Mouse (Mus musculus): ENCODE measurements around the gene Ddit4. TPM values are rescaled to one million over a fixed set of nuclear protein-coding genes. Genes with fewer than 3 reads are reported as not detected.
A peak's percentile ranks its signal among the peaks of the same experiment; 100 is the strongest.

Ddit4 gene
- polyA plus RNA-seq, 1 experiment from 2014 or later, result 24.0 TPM

GRCm38 (mm10) chr10:59980815-59981244, 29.2 kb upstream of the Ddit4 start:
- no peak overlapping the region for H3K4me2 ChIP-seq (ENCODE audit: low read length)
- 0 out of 2 replicates have a peak overlapping the region, but pooled peaks have one; percentile 31 for H3K27ac ChIP-seq
- H3K36me3 ChIP-seq (ENCODE audit: insufficient read depth, low read length), result peaks cover 3% of the 10 kb centered on the region; the same call in 1 of the 2 replicates
- H3K27me3 ChIP-seq (ENCODE audit: insufficient read depth, low read length), result no peaks in the 10 kb centered on the region
- peaks cover 15% of the 10 kb centered on the region for H3K4me1 ChIP-seq (replicated peaks; ENCODE audit: insufficient read depth, low read length)
- no peak for TF ChIP-seq CTCF (IDR thresholded peaks at IDR 0.05; ENCODE audit: low read depth)
- DNase-seq (ENCODE audit: low spot score), result peak; percentile 17
- H3K9me3 ChIP-seq (replicated peaks; ENCODE audit: low read length), result no peaks in the 10 kb centered on the region
- WGBS, result 76% methylated on average over 6 of the region's 6 CpGs
- no peak overlapping the region for H3K4me3 ChIP-seq (replicated peaks; ENCODE audit: low read depth, low read length)
- ATAC-seq (replicated peaks; ENCODE audit: low FRiP score, low read depth), result no peak
- no peak overlapping the region for H3K9ac ChIP-seq (ENCODE audit: low read depth, low read length)

GRCm38 (mm10) chr10:59978873-59979743, 27.5 kb upstream of the Ddit4 start:
- H3K36me3 ChIP-seq (ENCODE audit: insufficient read depth, low read length), result no peaks in the 10 kb centered on the region
- H3K27me3 ChIP-seq (ENCODE audit: insufficient read depth, low read length), result no peaks in the 10 kb centered on the region
- H3K4me2 ChIP-seq (ENCODE audit: low read length), result no peak overlapping the region
- no peak overlapping the region for H3K4me3 ChIP-seq (replicated peaks; ENCODE audit: low read depth, low read length)
- 23% methylated on average over 11 of the region's 11 CpGs for WGBS
- DNase-seq (ENCODE audit: low spot score) (peak; percentile 92), ATAC-seq (replicated peaks; ENCODE audit: low FRiP score, low read depth) (no peak)
- no peaks in the 10 kb centered on the region for H3K9me3 ChIP-seq (replicated peaks; ENCODE audit: low read length)
- H3K9ac ChIP-seq (ENCODE audit: low read depth, low read length), result no peak overlapping the region
- peak; percentile 17; the same call in 1 of the 2 replicates for TF ChIP-seq CTCF (IDR thresholded peaks at IDR 0.05; ENCODE audit: low read depth)
- peaks cover 23% of the 10 kb centered on the region for H3K4me1 ChIP-seq (replicated peaks; ENCODE audit: insufficient read depth, low read length)
- H3K27ac ChIP-seq, result peak overlapping the region; percentile 47; the same call in 1 of the 2 replicates

GRCm38 (mm10) chr10:59978401-59978800, 26.8 kb upstream of the Ddit4 start:
- no peak for DNase-seq (ENCODE audit: low spot score)
- Histone ChIP-seq H3K36me3 (ENCODE audit: insufficient read depth, low read length) (no peaks in the 10 kb centered on the region), H3K27me3 (ENCODE audit: insufficient read depth, low read length) (no peaks in the 10 kb centered on the region), H3K4me3 (replicated peaks; ENCODE audit: low read depth, low read length) (no peak overlapping the region), H3K4me1 (replicated peaks; ENCODE audit: insufficient read depth, low read length) (peaks cover 28% of the 10 kb centered on the region), H3K9me3 (replicated peaks; ENCODE audit: low read length) (no peaks in the 10 kb centered on the region), H3K27ac (peak overlapping the region; percentile 47), H3K4me2 (ENCODE audit: low read length) (no peak overlapping the region), H3K9ac (ENCODE audit: low read depth, low read length) (no peak overlapping the region)
- 48% methylated on average over 2 of the region's 2 CpGs for WGBS
- ATAC-seq (replicated peaks; ENCODE audit: low FRiP score, low read depth), result no peak
- no peak for TF ChIP-seq CTCF (IDR thresholded peaks at IDR 0.05; ENCODE audit: low read depth)

- Histone ChIP-seq H3K27me3 (ENCODE audit: insufficient read depth, low read length) (no peaks in the 10 kb centered on the region), H3K4me1 (replicated peaks; ENCODE audit: insufficient read depth, low read length) (peaks cover 33% of the 10 kb centered on the region), H3K36me3 (ENCODE audit: insufficient read depth, low read length) (no peaks in the 10 kb centered on the region), H3K9me3 (replicated peaks; ENCODE audit: low read length) (no peaks in the 10 kb centered on the region), H3K9ac (ENCODE audit: low read depth, low read length) (no peak overlapping the region), H3K4me2 (ENCODE audit: low read length) (no peak overlapping the region), H3K4me3 (replicated peaks; ENCODE audit: low read depth, low read length) (no peak overlapping the region), H3K27ac (peak overlapping the region; percentile 47)
- no peak for DNase-seq (ENCODE audit: low spot score)
- TF ChIP-seq CTCF (IDR thresholded peaks at IDR 0.05; ENCODE audit: low read depth), result no peak
- no peak for ATAC-seq (replicated peaks; ENCODE audit: low FRiP score, low read depth)
- WGBS, result 85% methylated on average over 5 of the region's 5 CpGs
Observed at GRCm38 (mm10) chr10:59977715-59978343, 26.2 kb upstream of the Ddit4 start.

- 59% methylated on average over 2 of the region's 4 CpGs for WGBS
- no peak for ATAC-seq (replicated peaks; ENCODE audit: low FRiP score, low read depth)
- no peak overlapping the region for H3K9ac ChIP-seq (ENCODE audit: low read depth, low read length)
- no peak overlapping the region for H3K27ac ChIP-seq
- H3K4me2 ChIP-seq (ENCODE audit: low read length), result no peak overlapping the region
- H3K4me1 ChIP-seq (replicated peaks; ENCODE audit: insufficient read depth, low read length), result peaks cover 34% of the 10 kb centered on the region
- no peaks in the 10 kb centered on the region for H3K27me3 ChIP-seq (ENCODE audit: insufficient read depth, low read length)
- no peak for TF ChIP-seq CTCF (IDR thresholded peaks at IDR 0.05; ENCODE audit: low read depth)
- H3K36me3 ChIP-seq (ENCODE audit: insufficient read depth, low read length), result no peaks in the 10 kb centered on the region
- no peaks in the 10 kb centered on the region for H3K9me3 ChIP-seq (replicated peaks; ENCODE audit: low read length)
- H3K4me3 ChIP-seq (replicated peaks; ENCODE audit: low read depth, low read length), result no peak overlapping the region
- no peak for DNase-seq (ENCODE audit: low spot score)
Observed at GRCm38 (mm10) chr10:59977141-59977540, 25.5 kb upstream of the Ddit4 start.

- H3K36me3 ChIP-seq (ENCODE audit: insufficient read depth, low read length), result no peaks in the 10 kb centered on the region
- H3K4me2 ChIP-seq (ENCODE audit: low read length), result no peak overlapping the region
- H3K9me3 ChIP-seq (replicated peaks; ENCODE audit: low read length), result no peaks in the 10 kb centered on the region
- ATAC-seq (replicated peaks; ENCODE audit: low FRiP score, low read depth) (peak; percentile 50), DNase-seq (ENCODE audit: low spot score) (peak; percentile 73)
- no peak for TF ChIP-seq CTCF (IDR thresholded peaks at IDR 0.05; ENCODE audit: low read depth)
- no peak overlapping the region for H3K4me3 ChIP-seq (replicated peaks; ENCODE audit: low read depth, low read length)
- WGBS, result 41% methylated on average over 3 of the region's 3 CpGs
- H3K27me3 ChIP-seq (ENCODE audit: insufficient read depth, low read length), result no peaks in the 10 kb centered on the region
- peak overlapping the region; percentile 84 for H3K27ac ChIP-seq
- peaks cover 40% of the 10 kb centered on the region for H3K4me1 ChIP-seq (replicated peaks; ENCODE audit: insufficient read depth, low read length)
- no peak overlapping the region for H3K9ac ChIP-seq (ENCODE audit: low read depth, low read length)
Observed at GRCm38 (mm10) chr10:59974786-59975185, 23.2 kb upstream of the Ddit4 start.
